Mouse (Mus musculus) midbrain, embryonic 10.5 days (tissue): ENCODE measurements around the gene Cand1. TPM values are rescaled to one million over a fixed set of nuclear protein-coding genes. Genes with fewer than 3 reads are reported as not detected.
A peak's percentile ranks its signal among the peaks of the same experiment; 100 is the strongest.

ENCODE experiments used
- DNase-seq: peaks from one replicate; pipeline ENCODE4 v3.0.0-alpha.2; 2017; ENCODE audit warnings: low spot score
- H3K27ac ChIP-seq: fragments of 300-500 bp; sonication (generic); replicated peaks from 2 replicates; pipeline ENCODE4 v1.5.1; 2016; ENCODE audit warnings: mild to moderate bottlenecking
- H3K27me3 ChIP-seq: fragments of 300-500 bp; sonication (generic); 2 replicates; pipeline ENCODE4 v1.6.1; 2016; ENCODE audit warnings: low read depth, mild to moderate bottlenecking; ENCODE audit not compliant: poor library complexity, severe bottlenecking
- H3K36me3 ChIP-seq: fragments of 300-500 bp; sonication (generic); 2 replicates; pipeline ENCODE4 v1.6.1; 2016; ENCODE audit warnings: mild to moderate bottlenecking, moderate library complexity
- H3K4me1 ChIP-seq: fragments of 300-500 bp; sonication (generic); 2 replicates; pipeline ENCODE4 v1.6.1; 2016
- H3K4me3 ChIP-seq: fragments of 300-500 bp; sonication (generic); 2 replicates; pipeline ENCODE4 v1.5.1; 2016; ENCODE audit warnings: mild to moderate bottlenecking, moderate library complexity
- H3K9me3 ChIP-seq: fragments of 300-500 bp; sonication (generic); replicated peaks from 2 replicates; pipeline ENCODE4 v1.6.1; 2016; ENCODE audit warnings: mild to moderate bottlenecking
- WGBS: fragments of 180-500 bp; shearing (Covaris S2); methylation state at CpG from one replicate; pipeline ENCODE4 v1.1.7; 2016; 5-methylcytosine and 5-hydroxymethylcytosine counted together
- polyA plus RNA-seq: library from polyadenylated mRNA; unstranded; fragments of >200 nt; fragmentation: Nextera tagmentation; extraction: Ambion mirVana; gene quantifications from 2 replicates; pipeline ENCODE4 v1.2.1, GENCODE M21; 2016

The Cand1 gene
- 92.6 and 93.3 TPM in 2 replicates for polyA plus RNA-seq

DNA sequence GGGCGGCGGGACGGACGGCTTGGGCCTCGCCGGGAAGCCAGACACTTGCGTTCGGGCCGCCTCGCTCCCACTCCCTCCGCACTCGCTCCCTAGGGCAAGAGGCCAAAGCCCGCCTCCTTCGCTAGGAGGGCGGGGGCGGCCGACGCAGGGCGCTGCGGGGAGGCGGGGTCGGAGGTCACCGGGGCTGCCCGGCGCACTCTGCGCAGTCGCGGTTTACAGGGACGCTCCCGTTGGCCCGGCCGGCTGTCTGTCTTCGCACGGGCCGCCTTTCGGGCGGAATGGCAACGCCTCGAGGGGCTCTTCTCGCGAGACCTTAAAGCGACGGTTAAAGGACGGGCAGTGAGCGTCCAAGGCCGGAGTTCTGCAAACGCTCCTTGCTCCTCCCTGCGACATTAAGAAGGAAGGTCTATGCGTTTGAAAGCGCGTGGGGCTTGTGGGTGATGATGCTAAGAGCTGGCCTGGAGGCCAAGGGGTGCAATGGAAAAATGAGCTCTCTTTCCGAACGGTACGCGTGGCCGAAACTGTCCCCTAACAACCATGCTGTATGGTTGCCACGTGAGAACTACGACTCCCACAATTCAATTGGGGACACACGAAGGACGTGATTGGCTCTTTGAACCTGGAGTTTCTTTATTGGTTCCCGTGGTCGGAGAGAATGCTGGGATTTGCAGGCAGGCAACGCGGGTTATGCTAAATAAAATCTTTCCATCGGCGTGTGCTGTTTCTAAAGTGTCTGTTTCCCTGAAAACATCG lies at the start of gene Cand1:
TSS of gene Cand1 (minus strand) at position 87 of the 753 bp plus-strand sequence.
- H3K9me3 ChIP-seq, result no peaks in the 10 kb centered on the region
- peak within 1 kb of the TSS; percentile 98 for H3K27ac ChIP-seq
- H3K36me3 ChIP-seq, result peaks cover 22% of the 10 kb centered on the region
- H3K27me3 ChIP-seq, result no peaks in the 10 kb centered on the region
- H3K4me1 ChIP-seq, result peaks cover 24% of the 10 kb centered on the region
- peak within 1 kb of the TSS; percentile 95 for H3K4me3 ChIP-seq
- WGBS, result under 1% methylated on average over 67 of the region's 67 CpGs
- peak; percentile 98 for DNase-seq

DNA sequence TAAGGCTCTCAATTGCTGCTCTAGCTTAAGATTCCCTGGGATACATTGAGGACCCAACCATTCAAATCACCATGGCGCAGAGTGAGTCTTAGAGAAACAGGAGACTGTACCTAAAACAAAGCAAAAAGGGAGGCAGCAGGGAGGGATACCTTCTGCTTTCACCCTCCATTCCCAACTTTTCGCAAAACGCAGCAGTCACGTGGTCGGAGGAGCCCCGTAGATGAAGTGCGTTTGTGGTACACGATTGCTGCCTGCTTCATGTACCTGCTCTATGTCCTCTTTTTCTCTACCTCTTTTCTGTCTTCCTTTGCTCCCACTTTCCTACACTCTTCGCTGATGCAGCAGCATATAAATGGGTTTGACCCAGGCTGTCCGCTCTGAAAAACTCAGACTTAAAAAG lies 39.0 kb upstream of the Cand1 start:
- Histone ChIP-seq H3K27me3 (no peaks in the 10 kb centered on the region), H3K36me3 (no peaks in the 10 kb centered on the region), H3K4me1 (no peaks in the 10 kb centered on the region), H3K4me3 (no peak overlapping the region), H3K27ac (no peak overlapping the region), H3K9me3 (no peaks in the 10 kb centered on the region)
- 90% methylated on average over 10 of the region's 10 CpGs for WGBS
- no peak for DNase-seq

DNA sequence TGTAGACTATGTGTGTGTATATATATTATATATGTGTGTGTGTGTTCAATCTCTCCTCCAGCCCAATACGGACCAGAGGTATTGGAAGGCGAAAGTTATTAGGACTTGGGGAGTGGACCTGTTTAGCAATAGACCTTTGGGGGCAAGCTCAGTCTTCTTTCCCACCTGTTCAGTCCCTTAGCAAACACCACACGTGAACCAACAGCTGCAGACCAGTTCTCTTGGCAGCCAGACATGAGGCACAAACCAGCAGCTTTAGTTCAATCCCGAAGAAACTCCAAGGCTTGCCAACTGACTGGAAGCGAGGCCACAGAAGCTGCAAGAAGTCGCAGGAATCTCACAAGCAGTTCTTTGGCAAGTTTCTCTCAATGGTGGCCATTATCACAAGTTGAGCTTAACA lies 34.5 kb upstream of the Cand1 start:
- no peaks in the 10 kb centered on the region for H3K9me3 ChIP-seq
- DNase-seq, result no peak

DNA sequence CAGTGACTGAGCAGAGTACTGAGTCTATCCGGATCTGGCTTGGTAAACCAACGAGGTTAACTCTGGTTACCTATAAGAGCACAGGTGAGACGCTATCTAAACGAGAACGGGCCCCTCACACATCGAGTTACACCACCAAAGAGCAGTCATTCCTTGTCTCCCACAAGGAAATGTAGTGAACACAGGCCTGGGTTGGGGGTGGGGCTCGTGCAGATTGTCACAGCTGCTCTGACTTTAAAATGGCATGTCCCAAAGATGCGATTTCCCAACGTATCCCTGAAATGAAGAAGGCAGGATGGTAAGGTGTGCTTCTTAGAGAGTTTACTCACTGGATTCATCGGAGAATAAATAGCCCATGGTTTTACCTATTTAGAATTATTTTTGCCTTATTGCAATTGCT lies 32.7 kb upstream of the Cand1 start:
- 91% methylated on average over 10 of the region's 10 CpGs for whole genome bisulfite sequencing
- Histone ChIP-seq H3K27ac (no peak overlapping the region), H3K4me3 (no peak overlapping the region), H3K4me1 (peaks cover 13% of the 10 kb centered on the region; the same call in 1 of the 2 replicates), H3K36me3 (no peaks in the 10 kb centered on the region), H3K27me3 (no peaks in the 10 kb centered on the region), H3K9me3 (no peaks in the 10 kb centered on the region)
- DNase-seq, result no peak

More for the DNA sequence above, 34.5 kb upstream of the Cand1 start:
- Histone ChIP-seq H3K4me1 (peaks cover 12% of the 10 kb centered on the region; the same call in 1 of the 2 replicates), H3K27ac (no peak overlapping the region), H3K36me3 (no peaks in the 10 kb centered on the region), H3K27me3 (no peaks in the 10 kb centered on the region), H3K4me3 (no peak overlapping the region)
- 87% methylated on average over 6 of the region's 6 CpGs for WGBS

DNA sequence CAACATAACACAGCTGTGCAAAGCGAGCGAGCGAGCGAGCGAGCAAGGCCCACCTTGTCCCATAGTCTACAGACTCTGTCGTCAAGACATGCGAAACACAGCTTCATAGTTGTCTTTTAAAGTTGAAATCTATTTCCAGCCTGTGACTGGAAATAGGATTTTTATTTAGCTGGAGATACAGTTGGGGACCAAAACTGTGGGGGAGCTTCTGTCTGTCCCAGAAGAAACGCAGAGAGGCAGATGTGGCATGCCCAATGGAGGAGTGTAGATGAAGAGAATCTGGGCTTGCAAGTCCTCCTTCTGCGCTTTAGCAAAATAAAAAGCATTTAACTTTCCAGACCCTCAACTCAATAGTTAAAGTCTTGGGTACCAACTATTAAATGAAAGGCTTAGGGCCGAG lies 32.1 kb upstream of the Cand1 start:
- H3K9me3 ChIP-seq, result no peaks in the 10 kb centered on the region
- no peaks in the 10 kb centered on the region for H3K36me3 ChIP-seq
- no peak for DNase-seq
- H3K4me1 ChIP-seq, result peaks cover 13% of the 10 kb centered on the region; the same call in 1 of the 2 replicates
- H3K4me3 ChIP-seq, result no peak overlapping the region
- no peaks in the 10 kb centered on the region for H3K27me3 ChIP-seq
- WGBS, result 96% methylated on average over 10 of the region's 10 CpGs
- H3K27ac ChIP-seq, result no peak overlapping the region

DNA sequence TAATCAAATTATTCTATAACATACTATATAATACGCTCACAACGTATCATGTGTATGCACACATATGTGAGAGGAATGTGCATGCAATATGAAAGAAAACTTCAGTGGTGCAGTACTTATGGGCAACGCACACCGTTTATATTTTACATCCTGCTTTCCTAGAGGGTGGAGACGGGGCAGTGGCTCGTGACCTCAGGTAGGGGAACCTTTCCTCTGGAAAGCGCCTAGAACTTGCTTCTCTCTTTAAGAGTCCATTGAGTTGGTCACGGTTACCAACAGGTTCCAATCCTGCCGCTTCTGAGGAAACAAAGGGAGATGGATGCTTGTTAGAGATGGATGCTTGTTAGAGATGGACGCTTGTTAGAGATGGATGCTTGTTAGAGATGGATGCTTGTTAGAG lies 31.2 kb upstream of the Cand1 start:
- Histone ChIP-seq H3K4me3 (no peak overlapping the region), H3K9me3 (no peaks in the 10 kb centered on the region), H3K36me3 (no peaks in the 10 kb centered on the region), H3K27me3 (no peaks in the 10 kb centered on the region), H3K27ac (no peak overlapping the region), H3K4me1 (peaks cover 13% of the 10 kb centered on the region; the same call in 1 of the 2 replicates)
- 91% methylated on average over 10 of the region's 10 CpGs for WGBS
- no peak for DNase-seq

DNA sequence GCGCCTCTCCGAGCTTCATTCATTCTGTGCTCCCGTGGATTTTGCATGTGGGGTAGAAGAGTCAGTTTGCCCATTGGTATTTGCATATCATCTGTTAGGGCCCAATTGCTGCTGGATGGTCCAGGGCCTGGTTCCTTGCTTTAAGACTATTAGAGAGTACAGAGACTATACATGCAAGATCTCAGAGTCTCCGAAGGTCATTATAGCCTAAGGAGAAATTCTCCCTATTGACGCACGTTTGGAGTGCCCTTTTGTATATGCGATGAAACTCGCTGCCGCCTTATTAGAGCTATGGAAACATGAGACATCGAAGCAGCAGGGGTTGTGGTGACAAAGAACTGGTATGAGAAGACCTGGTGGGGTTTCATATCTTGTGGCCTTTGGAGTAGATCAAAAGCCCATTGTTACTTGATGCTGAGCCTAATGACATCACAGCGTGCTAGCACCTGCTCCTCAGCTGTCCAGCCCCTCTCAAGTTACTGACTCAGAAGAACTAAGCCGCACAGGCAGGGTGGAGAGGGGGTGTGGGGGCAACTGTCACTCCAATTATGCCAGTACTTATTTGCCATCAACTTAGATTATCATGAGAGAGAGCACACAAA lies 30.6 kb upstream of the Cand1 start:
- H3K4me1 ChIP-seq, result peaks cover 13% of the 10 kb centered on the region; the same call in 1 of the 2 replicates
- H3K4me3 ChIP-seq, result no peak overlapping the region
- no peaks in the 10 kb centered on the region for H3K9me3 ChIP-seq
- peak; percentile 35 for DNase-seq
- 64% methylated on average over 12 of the region's 12 CpGs for WGBS
- no peaks in the 10 kb centered on the region for H3K36me3 ChIP-seq
- peak overlapping the region; percentile 14; the same call in 1 of the 2 replicates for H3K27ac ChIP-seq
- no peaks in the 10 kb centered on the region for H3K27me3 ChIP-seq

DNA sequence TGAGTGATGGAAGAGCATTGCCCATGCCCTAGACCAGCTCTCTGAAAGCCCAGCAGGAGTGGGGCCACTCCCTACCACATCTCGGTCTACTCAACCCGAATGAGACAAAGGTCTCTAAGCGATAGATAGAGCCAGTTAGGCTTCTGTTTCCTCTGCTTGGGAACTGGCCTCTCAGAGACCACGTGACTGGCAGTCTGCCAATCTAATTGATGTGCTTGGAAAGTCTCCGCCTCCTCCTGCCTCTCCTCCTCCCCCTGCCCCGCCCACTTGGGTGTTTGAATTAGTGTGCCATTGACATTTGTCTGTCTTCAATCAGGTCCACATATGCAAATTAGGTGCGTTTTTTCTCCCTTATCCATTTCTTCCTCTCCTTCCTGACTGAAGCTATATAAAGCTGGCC lies 24.9 kb upstream of the Cand1 start:
- Histone ChIP-seq H3K9me3 (no peaks in the 10 kb centered on the region), H3K4me3 (no peak overlapping the region), H3K4me1 (peaks cover 5% of the 10 kb centered on the region; the same call in 1 of the 2 replicates), H3K27me3 (no peaks in the 10 kb centered on the region), H3K36me3 (no peaks in the 10 kb centered on the region), H3K27ac (no peak overlapping the region)
- WGBS, result 75% methylated on average over 7 of the region's 7 CpGs
- DNase-seq, result no peak

DNA sequence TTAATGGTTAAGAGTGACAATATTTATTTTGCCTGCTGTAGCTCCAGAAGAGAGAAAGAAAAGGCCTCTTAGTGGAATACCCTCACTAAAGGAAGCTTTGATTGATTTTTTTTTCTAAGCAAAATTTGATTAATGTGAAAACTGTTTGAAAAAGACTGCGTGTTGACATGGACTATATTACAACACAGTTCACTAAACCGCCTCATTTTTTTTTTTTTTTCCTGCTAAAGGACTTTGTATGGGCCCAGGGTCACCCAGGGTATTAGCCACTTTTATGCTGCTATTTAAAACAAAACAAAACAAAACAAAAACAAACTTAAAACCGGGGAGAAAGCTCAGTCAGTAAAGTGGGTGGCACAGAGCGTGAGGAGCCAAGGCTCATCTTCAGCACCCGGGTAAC lies 23.0 kb upstream of the Cand1 start:
- Histone ChIP-seq H3K4me3 (no peak overlapping the region), H3K36me3 (no peaks in the 10 kb centered on the region), H3K4me1 (no peaks in the 10 kb centered on the region), H3K9me3 (no peaks in the 10 kb centered on the region), H3K27me3 (no peaks in the 10 kb centered on the region), H3K27ac (no peak overlapping the region)
- 88% methylated on average over 5 of the region's 5 CpGs for WGBS
- DNase-seq, result no peak

DNA sequence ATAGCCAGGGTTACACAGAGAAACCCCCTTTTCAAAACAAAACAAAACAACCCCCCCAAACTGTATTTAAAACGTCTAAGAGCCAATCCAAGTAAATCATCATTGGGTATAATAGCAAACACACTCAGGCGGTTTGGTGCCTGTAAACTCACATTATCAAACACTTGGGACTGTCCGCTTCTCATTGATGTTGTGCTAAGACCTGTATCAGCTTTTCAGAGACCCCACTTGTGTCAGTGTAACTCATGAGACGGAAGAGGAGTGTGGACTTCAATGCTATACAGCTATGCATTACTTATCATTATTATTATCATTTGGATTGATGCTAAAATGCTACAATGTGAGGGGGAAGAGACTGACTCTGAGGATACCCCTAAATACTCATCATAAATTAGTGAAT lies 18.0 kb upstream of the Cand1 start:
- no peak overlapping the region for H3K27ac ChIP-seq
- no peaks in the 10 kb centered on the region for H3K9me3 ChIP-seq
- WGBS, result 84% methylated on average over 4 of the region's 4 CpGs
- no peaks in the 10 kb centered on the region for H3K4me1 ChIP-seq
- no peak for DNase-seq
- H3K27me3 ChIP-seq, result no peaks in the 10 kb centered on the region
- H3K36me3 ChIP-seq, result no peaks in the 10 kb centered on the region
- H3K4me3 ChIP-seq, result no peak overlapping the region

DNA sequence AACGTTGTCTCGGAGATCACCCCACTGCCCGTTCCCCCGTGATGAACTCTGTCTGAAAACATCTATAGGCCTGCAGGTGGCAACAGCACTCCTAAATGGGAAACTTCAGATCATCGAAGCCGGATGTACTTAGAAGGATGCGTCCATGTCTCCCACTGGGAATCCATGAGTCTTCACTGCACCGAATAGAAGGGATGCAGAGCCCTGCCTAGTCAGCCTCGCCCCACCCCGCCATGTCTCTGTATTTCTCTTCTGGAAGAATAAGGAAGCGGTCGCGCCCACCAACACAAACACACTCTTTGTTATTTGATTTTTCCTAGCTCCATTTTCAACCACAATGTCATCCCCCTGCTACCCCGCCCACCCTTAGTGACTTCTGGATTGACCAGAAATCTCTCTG lies 4.3 kb upstream of the Cand1 start:
- Histone ChIP-seq H3K36me3 (no peaks in the 10 kb centered on the region), H3K9me3 (no peaks in the 10 kb centered on the region), H3K4me3 (no peak overlapping the region), H3K27ac (no peak overlapping the region), H3K27me3 (no peaks in the 10 kb centered on the region), H3K4me1 (peaks cover 8% of the 10 kb centered on the region)
- DNase-seq, result no peak
- WGBS, result 89% methylated on average over 14 of the region's 14 CpGs

DNA sequence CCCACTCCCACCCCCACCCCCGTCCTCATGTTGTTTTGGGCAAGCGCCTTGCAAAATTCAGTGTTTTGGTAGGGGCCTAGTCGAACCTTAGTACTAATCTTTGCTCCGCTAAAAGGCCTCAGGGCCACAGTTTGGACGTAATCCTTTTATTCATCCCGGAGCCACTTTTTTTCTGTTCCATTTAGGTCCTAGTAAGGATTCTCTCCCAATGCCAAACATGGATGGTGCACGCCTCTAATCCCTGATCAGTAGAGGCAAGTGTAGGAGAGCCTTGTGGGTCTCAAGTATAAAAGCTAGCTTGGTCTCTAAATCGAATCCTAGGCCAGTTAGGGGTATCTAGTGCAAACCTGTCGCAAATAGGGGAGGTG lies 851 bp upstream of the Cand1 start:
- 5% methylated on average over 9 of the region's 9 CpGs for WGBS
- Histone ChIP-seq H3K27me3 (no peaks in the 10 kb centered on the region), H3K4me3 (peak overlapping the region; percentile 95), H3K36me3 (peaks cover 16% of the 10 kb centered on the region), H3K9me3 (no peaks in the 10 kb centered on the region), H3K27ac (peak overlapping the region; percentile 98), H3K4me1 (peaks cover 24% of the 10 kb centered on the region)
- no peak for DNase-seq

DNA sequence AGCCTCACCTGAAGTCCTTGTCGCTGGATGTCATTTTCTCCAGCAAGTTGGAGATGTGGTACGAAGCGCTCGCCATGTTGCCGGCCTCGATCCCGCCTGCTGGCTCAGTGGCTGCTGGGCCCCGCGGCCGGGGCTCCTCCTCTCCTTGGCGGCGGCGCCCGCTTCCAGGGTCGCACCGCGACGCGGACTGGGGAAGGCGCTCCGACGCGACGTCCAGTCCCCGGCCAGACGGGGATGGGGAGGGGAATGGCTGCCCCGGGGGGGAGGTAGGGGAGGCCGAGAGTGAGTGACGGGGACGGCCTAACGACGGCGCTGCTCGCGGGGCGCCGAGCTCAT lies 254 bp downstream of the Cand1 start:
- Histone ChIP-seq H3K4me1 (peaks cover 24% of the 10 kb centered on the region), H3K9me3 (no peaks in the 10 kb centered on the region), H3K27ac (peak overlapping the region; percentile 98), H3K36me3 (peaks cover 27% of the 10 kb centered on the region), H3K4me3 (peak overlapping the region; percentile 95), H3K27me3 (no peaks in the 10 kb centered on the region)
- DNase-seq, result no peak
- 0% methylated on average over 37 of the region's 37 CpGs for WGBS
